10 mouse cellular contexts compared by ENCODE assay signal in the genomic region with DNA sequence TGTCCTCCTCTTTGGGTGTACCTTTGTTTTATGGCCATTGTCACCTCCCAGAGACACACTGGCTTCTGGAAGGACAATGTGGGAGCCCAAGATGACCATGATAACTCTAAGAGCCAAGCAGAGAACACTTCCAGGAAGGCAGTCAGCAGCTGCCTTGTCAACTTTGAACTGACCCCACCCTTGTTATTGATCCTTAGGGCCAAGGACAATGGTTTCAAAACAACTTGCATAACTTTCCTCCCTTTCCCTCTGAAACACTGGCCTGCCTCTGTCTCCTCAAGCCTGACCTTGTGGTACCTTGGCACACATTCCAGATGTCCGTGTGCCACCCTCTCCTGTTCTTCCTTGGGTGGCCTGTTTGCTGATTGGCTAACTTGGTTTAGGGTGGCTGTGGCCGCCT.
A peak's percentile ranks its signal among the peaks of the same experiment; 100 is the strongest.
DNase-seq lines count a peak whose midpoint lies in the region; ATAC-seq and TF ChIP-seq lines count a peak whose summit lies in the region.
"Had no signal": no experiment of that assay in that cellular context is flagged by ENCODE, and none has a peak within 500 bp of the region (broad histone marks: within the 10 kb centered on the region; RNA-seq: fewer than 3 reads in every experiment).

No protein-coding gene starts in this region.

- H3K9me3 ChIP-seq in hindbrain, postnatal 0 days (ENCODE audit: low read length): no peaks in the 10 kb centered on the region
- no peaks in the 10 kb centered on the region for H3K9me3 ChIP-seq in hindbrain, embryonic 12.5 days (replicated peaks)
- H3K9me3 ChIP-seq in embryonic facial prominence, embryonic 15.5 days (replicated peaks): no peaks in the 10 kb centered on the region
- no peaks in the 10 kb centered on the region for H3K9me3 ChIP-seq in lung, embryonic 16.5 days (ENCODE audit: control insufficient read depth, low read length)

- no peak for DNase-seq in hindbrain, postnatal 0 days (ENCODE audit: low spot score)
- peak; percentile 7 for DNase-seq in adipocyte (ENCODE audit: low spot score)
- DNase-seq in ovary, adult 18-20 months (ENCODE audit: low spot score): no peak
- no peak for DNase-seq in spleen, postnatal 10 days (ENCODE audit: low spot score in 2 of 2)
- DNase-seq: kidney, adult 18-20 months had no signal

- no peak overlapping the region for H3K9ac ChIP-seq in hindbrain, postnatal 0 days (replicated peaks; ENCODE audit: low read length)
- H3K9ac ChIP-seq in hindbrain, embryonic 12.5 days: no peak overlapping the region
- H3K9ac ChIP-seq in embryonic facial prominence, embryonic 15.5 days: no peak overlapping the region
- no peak overlapping the region for H3K9ac ChIP-seq in lung, embryonic 16.5 days (ENCODE audit: low read length)

- H3K4me3 ChIP-seq in hindbrain, postnatal 0 days (ENCODE audit: low read length): no peak overlapping the region
- H3K4me3 ChIP-seq in hindbrain, embryonic 12.5 days: no peak overlapping the region
- H3K4me3 ChIP-seq in embryonic facial prominence, embryonic 15.5 days (replicated peaks): no peak overlapping the region
- H3K4me3 ChIP-seq in lung, embryonic 16.5 days (ENCODE audit: low read length): no peak overlapping the region

- WGBS in hindbrain, postnatal 0 days: 96% methylated on average over 2 of the region's 2 CpGs
- WGBS in hindbrain, embryonic 12.5 days: 81% methylated on average over 2 of the region's 2 CpGs
- WGBS in embryonic facial prominence, embryonic 15.5 days: 83% methylated on average over 2 of the region's 2 CpGs
- 59% methylated on average over 2 of the region's 2 CpGs for WGBS in lung, embryonic 16.5 days

- H3K4me2 ChIP-seq in hindbrain, postnatal 0 days (ENCODE audit: low read depth, low read length): no peak overlapping the region
- H3K4me2 ChIP-seq in hindbrain, embryonic 12.5 days (replicated peaks): no peak overlapping the region
- no peak overlapping the region for H3K4me2 ChIP-seq in embryonic facial prominence, embryonic 15.5 days (replicated peaks)
- no peak overlapping the region for H3K4me2 ChIP-seq in lung, embryonic 16.5 days (ENCODE audit: low read depth, low read length)
- H3K4me2 ChIP-seq: midbrain, embryonic 11.5 days had no signal

- H3K27ac ChIP-seq in hindbrain, postnatal 0 days: peak overlapping the region; percentile 56; the same call in 1 of the 2 replicates
- no peak overlapping the region for H3K27ac ChIP-seq in hindbrain, embryonic 12.5 days
- H3K27ac ChIP-seq in embryonic facial prominence, embryonic 15.5 days (replicated peaks): peak overlapping the region; percentile 72
- peak overlapping the region; percentile 58 for H3K27ac ChIP-seq in lung, embryonic 16.5 days (ENCODE audit: low read length)

- H3K27me3 ChIP-seq in hindbrain, postnatal 0 days (ENCODE audit: insufficient read depth, low read length): no peaks in the 10 kb centered on the region
- no peaks in the 10 kb centered on the region for H3K27me3 ChIP-seq in hindbrain, embryonic 12.5 days
- no peaks in the 10 kb centered on the region for H3K27me3 ChIP-seq in embryonic facial prominence, embryonic 15.5 days
- no peaks in the 10 kb centered on the region for H3K27me3 ChIP-seq in lung, embryonic 16.5 days (ENCODE audit: control insufficient read depth, insufficient read depth, low read depth, low read length)

- no peaks in the 10 kb centered on the region for H3K36me3 ChIP-seq in hindbrain, postnatal 0 days (ENCODE audit: insufficient read depth, low read length)
- no peaks in the 10 kb centered on the region for H3K36me3 ChIP-seq in hindbrain, embryonic 12.5 days
- no peaks in the 10 kb centered on the region for H3K36me3 ChIP-seq in embryonic facial prominence, embryonic 15.5 days
- no peaks in the 10 kb centered on the region for H3K36me3 ChIP-seq in lung, embryonic 16.5 days (ENCODE audit: control insufficient read depth, insufficient read depth, low read length)

- TF ChIP-seq CTCF in hindbrain, postnatal 0 days (IDR thresholded peaks at IDR 0.05; ENCODE audit: low read depth): no peak

- peaks cover 14% of the 10 kb centered on the region for H3K4me1 ChIP-seq in hindbrain, postnatal 0 days (ENCODE audit: insufficient read depth, low read length)
- H3K4me1 ChIP-seq in hindbrain, embryonic 12.5 days: peaks cover 13% of the 10 kb centered on the region
- peaks cover 21% of the 10 kb centered on the region for H3K4me1 ChIP-seq in embryonic facial prominence, embryonic 15.5 days
- H3K4me1 ChIP-seq in lung, embryonic 16.5 days (replicated peaks; ENCODE audit: control insufficient read depth, insufficient read depth, low read length): peaks cover 26% of the 10 kb centered on the region

- no peak for ATAC-seq in hindbrain, postnatal 0 days
- no peak for ATAC-seq in hindbrain, embryonic 12.5 days (ENCODE audit: low FRiP score)
- ATAC-seq in embryonic facial prominence, embryonic 15.5 days (ENCODE audit: insufficient number of reproducible peaks, low FRiP score, low TSS enrichment, low read depth): no peak
- ATAC-seq in lung, embryonic 16.5 days (ENCODE audit: low read depth): no peak
- ATAC-seq in cerebellum, adult (ENCODE audit: insufficient number of reproducible peaks, low FRiP score, low TSS enrichment): no peak
